Mouse (Mus musculus): ENCODE results near the gene Tmem191c.

DNA sequence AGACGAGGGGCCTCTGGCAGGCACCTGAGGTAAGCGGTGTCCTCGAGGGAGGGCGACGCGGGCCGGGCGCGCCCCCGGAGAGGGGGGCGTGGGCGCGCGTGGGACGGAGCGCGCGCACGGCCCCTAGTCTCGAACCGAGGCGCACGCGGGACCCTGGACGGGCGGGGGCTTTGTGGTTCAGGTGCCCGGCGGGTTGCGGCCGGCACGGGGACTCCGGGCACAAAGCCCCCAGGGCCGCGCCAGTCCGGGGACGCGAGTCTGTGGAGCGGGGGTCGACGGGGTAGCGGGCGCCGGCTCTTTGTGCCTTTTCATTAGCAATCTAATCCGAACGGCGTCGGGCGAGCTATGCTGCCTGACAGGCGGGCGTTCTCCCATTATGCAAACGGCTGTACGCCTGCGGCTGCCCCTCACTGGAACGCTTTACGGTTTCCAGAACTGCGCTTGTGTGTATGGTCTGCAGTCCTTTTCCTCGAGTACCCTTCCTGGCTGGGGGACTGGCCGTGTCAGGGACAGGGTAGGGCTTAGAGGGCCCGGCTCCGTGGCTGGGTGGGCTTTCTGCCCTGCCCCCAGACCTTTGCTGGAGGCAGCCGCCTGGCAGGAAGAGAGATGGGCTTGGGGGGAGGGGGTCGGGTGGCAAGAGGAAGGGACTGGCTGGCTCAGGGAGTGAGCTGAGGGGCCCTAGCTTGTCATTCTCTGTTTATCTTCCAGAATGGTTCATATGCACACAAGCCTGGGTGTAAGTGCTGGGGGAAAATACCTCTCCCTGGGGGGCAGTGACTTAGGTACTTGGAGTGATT, 42.0 kb upstream of the Tmem191c start:
- no peak for TF ChIP-seq CTCF (IDR thresholded peaks at IDR 0.05; ENCODE audit: low read depth, low read length)
- no peak for TF ChIP-seq TAL1 (conservative IDR thresholded peaks at IDR 0.05; ENCODE audit: low read depth, low read length)
